Mouse (Mus musculus): ENCODE data around the gene Saa3.

GRCm38 (mm10) chr7:46746381-46746780 lies 30.9 kb upstream of the Saa3 start:
- TF ChIP-seq POLR2A (IDR thresholded peaks at IDR 0.05; ENCODE audit: low read depth, low read length) (no peak), CTCF (IDR thresholded peaks at IDR 0.05; ENCODE audit: extremely low read depth, insufficient read depth, insufficient read length, insufficient replicate concordance) (no peak)

All from spleen, adult 2 months (tissue).